Mouse (Mus musculus) liver, adult 10 weeks (tissue): Measurements from ENCODE around the gene Tmem254a. TPM values are rescaled to one million over a fixed set of nuclear protein-coding genes. Genes with fewer than 3 reads are reported as not detected.

Experiments
- polyA plus RNA-seq: library from polyadenylated mRNA; stranded (reverse); fragments of 350-450 nt; fragmentation: Illumina TruSeq; extraction: RNeasy Lipid Tissue Mini Kit (QIAGEN cat#74804); gene quantifications from one replicate; pipeline ENCODE4 v1.2.3, GENCODE M21; 2014; ENCODE audit warnings: low read depth, low replicate concordance

Gene Tmem254a
- polyA plus RNA-seq = 23.7 TPM

DNA sequence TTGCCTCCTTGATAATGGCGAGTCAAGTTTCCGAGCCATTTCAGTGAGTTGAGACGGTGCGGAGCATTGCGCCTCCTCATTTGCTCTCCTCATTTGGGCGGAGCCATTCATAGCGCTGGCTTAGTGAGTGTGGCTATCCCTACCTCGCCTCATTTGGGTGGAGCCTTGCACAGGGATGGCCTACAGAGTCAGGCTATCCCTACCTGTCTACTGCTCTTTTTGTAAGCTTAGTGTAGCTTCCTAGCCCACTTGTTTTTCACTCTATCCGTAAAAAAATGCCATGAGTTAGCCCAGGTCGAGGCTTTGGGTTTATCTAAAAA is at the start of gene Tmem254a:
Tmem254a (minus strand) TSS at position 111 of the 320 bp plus-strand sequence.

DNA sequence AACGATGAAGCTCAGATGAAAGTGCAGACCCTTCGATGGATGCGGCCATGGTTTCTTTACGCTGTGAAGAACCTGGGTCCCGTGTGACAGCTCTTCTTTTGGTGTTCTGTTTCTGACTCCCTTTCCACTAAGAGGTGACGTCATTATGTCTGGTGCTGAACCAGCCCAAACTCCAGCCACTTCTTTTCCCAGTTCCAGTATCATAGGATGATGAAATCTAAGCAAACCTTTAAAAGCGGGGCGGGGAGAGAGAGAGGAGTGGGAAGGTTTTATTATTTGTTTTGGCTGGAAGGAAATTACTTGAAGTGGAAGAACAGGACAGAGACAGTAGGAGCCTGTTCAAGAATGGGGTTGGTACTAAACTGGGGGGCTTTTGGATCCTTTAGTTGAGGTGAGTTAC is 10.5 kb upstream of the Tmem254a start, which contains the start of gene Cphx1:
Cphx1 (plus strand) TSS at position 301 of the 400 bp plus-strand sequence.

DNA sequence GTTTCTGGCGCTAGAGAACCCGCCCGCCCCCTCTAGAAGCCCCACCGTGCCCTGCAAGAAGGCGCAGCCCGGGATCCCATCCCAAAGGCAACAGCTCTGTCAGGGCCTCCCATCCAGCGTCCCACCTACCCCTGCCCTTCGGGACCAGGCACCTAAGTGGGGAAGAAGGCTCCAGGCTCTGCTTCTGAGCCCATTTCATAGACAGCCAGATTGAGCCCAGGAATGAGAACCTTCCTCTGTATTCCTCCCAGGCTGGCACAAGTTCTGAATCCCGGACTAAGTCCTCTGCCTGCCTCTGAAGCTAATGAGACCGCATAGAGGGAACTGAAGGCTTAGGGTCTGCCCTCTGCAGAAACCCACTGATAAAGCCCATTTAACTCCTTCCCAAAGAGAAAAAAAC is 24.5 kb downstream of the Tmem254a start, which contains the start of gene Plac9a:
Plac9a (minus strand) TSS at position 101 of the 400 bp plus-strand sequence.

Other genes starting within 250 kb of the Tmem254a start
- gene Ppif, start 233.5 kb downstream of the Tmem254a start, polyA plus RNA-seq = 12.3 TPM
- 53.4 TPM for gene Zcchc24, start 158.6 kb downstream of the Tmem254a start, polyA plus RNA-seq
- gene Anxa11, start 85.5 kb downstream of the Tmem254a start, polyA plus RNA-seq = 8.7 TPM
- not detected for gene Plac9a, start 24.6 kb downstream of the Tmem254a start, polyA plus RNA-seq
- gene Cphx1, start 10.6 kb upstream of the Tmem254a start, polyA plus RNA-seq = not detected
- not detected for gene Duxbl1, start 50.9 kb upstream of the Tmem254a start, polyA plus RNA-seq
- 1.6 TPM for gene Gm9780, start 115.0 kb upstream of the Tmem254a start, polyA plus RNA-seq
- 5.3 TPM for gene Tmem254c, start 139.7 kb upstream of the Tmem254a start, polyA plus RNA-seq
- gene Cphx2, start 153.8 kb upstream of the Tmem254a start, polyA plus RNA-seq = not detected
- gene Cphx3, start 154.6 kb upstream of the Tmem254a start, polyA plus RNA-seq = 3.5 TPM
- gene Duxbl2, start 190.7 kb upstream of the Tmem254a start, polyA plus RNA-seq = not detected